Mouse (Mus musculus) heart, adult 2 months (tissue): Measurements from ENCODE around the gene Gtf2h3. TPM values are rescaled to one million over a fixed set of nuclear protein-coding genes. Genes with fewer than 3 reads are reported as not detected.

Source experiments
- DNase-seq, 2 experiments: peaks; one replicate each; pipeline ENCODE4 v3.0.0; 2021
- H3K27ac ChIP-seq: fragments of 200-600 bp; 2 replicates; pipeline ENCODE4 v1.8.1; 2022
- H3K27me3 ChIP-seq: fragments of 200-500 bp; 2 replicates; pipeline ENCODE4 v1.6.1; 2012; ENCODE audit warnings: mild to moderate bottlenecking, low read length, inconsistent platforms, mixed read lengths; ENCODE audit not compliant: control insufficient read depth, insufficient read depth
- H3K36me3 ChIP-seq: fragments of 200-500 bp; 2 replicates; pipeline ENCODE4 v1.6.1; 2012; ENCODE audit warnings: low read length, inconsistent platforms; ENCODE audit not compliant: control insufficient read depth, insufficient read depth
- H3K4me1 ChIP-seq: fragments of 200-500 bp; 2 replicates; pipeline ENCODE4 v1.6.1; 2011; ENCODE audit warnings: low read length; ENCODE audit not compliant: control insufficient read depth, insufficient read depth
- H3K4me3 ChIP-seq: fragments of 200-600 bp; 2 replicates; pipeline ENCODE4 v1.8.1; 2022
- H3K79me2 ChIP-seq: fragments of 200-500 bp; replicated peaks from 2 replicates; pipeline ENCODE4 v1.6.1; 2012; ENCODE audit warnings: mild to moderate bottlenecking, inconsistent platforms, low read length, moderate library complexity, mixed read lengths; ENCODE audit not compliant: control insufficient read depth, insufficient read depth
- H3K9ac ChIP-seq: fragments of 200-500 bp; 2 replicates; pipeline ENCODE4 v1.6.1; 2012; ENCODE audit warnings: low read depth, mild to moderate bottlenecking, control low read depth, inconsistent platforms, low read length, mixed read lengths
- CTCF ChIP-seq: fragments of 200-600 bp; IDR thresholded peaks from 2 replicates; pipeline ENCODE4 v1.8.1; 2022; ENCODE audit warnings: antibody characterized with exemption, mild to moderate bottlenecking, moderate library complexity
- EP300 ChIP-seq: fragments of 200-500 bp; IDR thresholded peaks from 2 replicates; pipeline ENCODE4 v1.6.1; 2011; ENCODE audit warnings: low read depth, low read length, control low read depth; ENCODE audit not compliant: insufficient read depth
- POLR2A ChIP-seq: fragments of 200-500 bp; IDR thresholded peaks from 2 replicates; pipeline ENCODE4 v1.6.1; 2011; ENCODE audit warnings: mild to moderate bottlenecking, low read depth, low read length, control low read depth; ENCODE audit not compliant: insufficient read depth
- WGBS: fragments of 180-500 bp; shearing (Covaris S2); methylation state at CpG from one replicate; pipeline ENCODE4 v1.1.7; 2018; 5-methylcytosine and 5-hydroxymethylcytosine counted together
- intact Hi-C: fragments of 180-260 bp; cut with DNase I; formaldehyde crosslinking; loops from one replicate; pipeline ENCODE4 v1.15.1; 2025
- polyA plus RNA-seq: library from polyadenylated mRNA; depleted of rRNA; stranded (reverse); fragments of >200 nt; gene quantifications from 2 replicates; pipeline ENCODE4 v1.2.3, GENCODE M21; 2012
- total RNA-seq, 2 experiments: library from RNA; stranded (reverse); gene quantifications; 2 replicates each; pipeline ENCODE4 v1.2.3; 2021

The Gtf2h3 gene
- total and polyA plus RNA-seq, 3 experiments: 19.4 to 29.0 (median 20.4) TPM

DNA sequence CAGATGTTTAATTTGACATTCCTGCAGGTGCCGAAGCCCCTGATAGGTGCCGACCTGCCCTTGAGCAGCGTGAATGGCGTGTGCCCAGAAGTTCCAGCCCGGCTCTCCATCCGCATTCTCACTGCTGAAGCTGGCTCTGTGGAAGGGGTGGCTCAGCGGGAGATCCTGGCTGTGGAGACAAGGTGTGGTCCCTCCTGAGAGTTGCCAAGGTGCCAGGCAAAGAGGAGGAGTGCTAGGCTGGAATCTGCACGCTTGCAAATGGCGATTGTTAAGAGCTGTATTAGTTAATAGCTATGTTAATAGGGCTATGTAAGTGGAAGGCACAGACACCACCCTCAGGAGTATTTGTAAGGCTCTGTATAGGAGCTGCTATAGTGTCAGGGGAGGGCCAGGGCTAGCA lies 45.4 kb downstream of the Gtf2h3 start:
- H3K27me3 ChIP-seq: no peaks in the 10 kb centered on the region
- TF ChIP-seq POLR2A (no peak), EP300 (no peak), CTCF (no peak)
- WGBS: 90% methylated on average over 9 of the region's 9 CpGs
- H3K9ac ChIP-seq: no peak overlapping the region
- H3K79me2 ChIP-seq: peaks cover 3% of the 10 kb centered on the region; the same call in 1 of the 2 replicates
- no peak overlapping the region for H3K27ac ChIP-seq
- DNase-seq: no peak
- H3K4me1 ChIP-seq: peaks cover 4% of the 10 kb centered on the region
- intact Hi-C loops: no loop called here
- H3K36me3 ChIP-seq: no peaks in the 10 kb centered on the region
- no peak overlapping the region for H3K4me3 ChIP-seq

DNA sequence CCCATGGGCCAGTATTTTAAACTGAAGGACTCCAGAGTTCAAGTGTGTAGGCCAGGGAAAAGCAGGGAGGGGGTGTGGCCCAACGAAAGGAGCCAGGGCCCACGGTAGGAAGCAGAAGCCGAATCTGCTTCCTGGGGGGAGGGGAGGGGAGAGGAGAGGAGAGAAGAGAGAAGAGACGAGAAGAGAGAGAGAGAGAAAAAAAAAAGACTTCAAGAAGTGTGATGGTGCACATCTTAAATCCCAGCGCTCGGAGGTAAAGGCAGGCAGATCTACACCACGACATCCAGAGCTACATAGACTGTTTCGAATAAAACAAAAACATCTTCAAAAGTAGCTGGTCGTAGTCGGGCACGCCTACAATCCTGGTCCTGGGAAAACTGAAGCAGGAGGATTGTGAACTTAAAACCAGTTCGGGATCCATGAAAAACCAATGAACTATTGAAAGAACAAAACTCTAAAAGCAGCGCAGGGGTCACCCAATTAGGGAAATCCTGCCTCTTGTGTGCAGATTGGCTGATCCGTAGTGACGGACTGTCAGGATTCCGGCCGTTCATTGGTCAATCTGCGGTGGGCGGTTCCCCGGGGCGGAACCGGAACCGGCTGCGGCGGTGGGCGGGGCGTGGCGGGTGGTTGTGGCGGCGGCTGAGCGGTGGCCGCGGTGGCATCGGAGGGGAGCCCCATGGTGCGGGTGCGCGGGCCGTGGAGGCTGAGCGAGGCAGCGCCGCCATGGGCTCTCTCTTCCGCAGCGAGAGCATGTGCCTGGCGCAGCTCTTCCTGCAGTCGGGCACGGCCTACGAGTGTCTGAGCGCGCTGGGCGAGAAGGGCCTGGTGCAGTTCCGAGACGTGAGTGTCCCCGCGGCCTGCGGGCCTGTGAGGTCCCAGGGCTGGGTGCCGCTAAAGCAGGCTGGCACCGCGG lies 49.8 kb downstream of the Gtf2h3 start, which contains the start of gene Atp6v0a2:
Gene Atp6v0a2, plus strand, starts transcription at position 129 of the 916 bp plus-strand sequence.
- intact Hi-C loops: loop anchor here (2.0 kb wide), 1 partner anchor 30 kb away; no protein-coding TSS in a partner anchor
- DNase-seq: peak; percentile 95 to 98
- Histone ChIP-seq H3K27me3 (no peaks in the 10 kb centered on the region), H3K27ac (peak within 1 kb of the TSS; percentile 89), H3K4me1 (peaks cover 11% of the 10 kb centered on the region), H3K9ac (peak within 1 kb of the TSS; percentile 95), H3K79me2 (peaks cover 4% of the 10 kb centered on the region; the same call in 1 of the 2 replicates), H3K4me3 (peak within 1 kb of the TSS; percentile 89), H3K36me3 (no peaks in the 10 kb centered on the region)
- TF ChIP-seq POLR2A (peak; percentile 72), EP300 (no peak)
- under 1% methylated on average over 54 of the region's 58 CpGs for WGBS

DNA sequence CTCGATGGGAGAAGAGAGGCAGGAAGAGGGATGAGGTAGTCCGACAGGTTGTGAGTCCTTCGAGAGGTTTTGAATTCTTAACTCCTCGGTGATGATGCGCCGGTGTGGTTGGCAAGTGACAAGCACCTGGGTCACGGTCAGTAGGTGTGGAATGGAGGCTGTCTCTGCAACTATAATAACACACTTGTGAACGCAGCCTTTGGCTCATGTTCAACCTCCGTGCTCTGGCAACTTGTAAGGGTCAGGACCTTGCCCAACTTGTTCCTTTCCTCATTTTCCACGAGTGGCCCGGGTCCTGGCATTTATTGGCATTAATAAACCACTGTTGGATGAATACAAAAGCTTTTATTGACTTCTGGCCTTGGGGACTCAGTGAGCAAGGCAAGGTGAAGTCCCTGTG lies 50.7 kb downstream of the Gtf2h3 start:
- Histone ChIP-seq H3K9ac (peak overlapping the region; percentile 95), H3K36me3 (no peaks in the 10 kb centered on the region), H3K4me1 (peaks cover 11% of the 10 kb centered on the region), H3K27me3 (no peaks in the 10 kb centered on the region), H3K27ac (peak overlapping the region; percentile 89), H3K79me2 (peaks cover 4% of the 10 kb centered on the region; the same call in 1 of the 2 replicates), H3K4me3 (peak overlapping the region; percentile 89)
- DNase-seq: no peak
- 7% methylated on average over 11 of the region's 11 CpGs for WGBS
- intact Hi-C loops: loop anchor here (2.0 kb wide), 1 partner anchor 31 kb away; no protein-coding TSS in a partner anchor
- TF ChIP-seq CTCF (no peak), EP300 (no peak), POLR2A (no peak)

DNA sequence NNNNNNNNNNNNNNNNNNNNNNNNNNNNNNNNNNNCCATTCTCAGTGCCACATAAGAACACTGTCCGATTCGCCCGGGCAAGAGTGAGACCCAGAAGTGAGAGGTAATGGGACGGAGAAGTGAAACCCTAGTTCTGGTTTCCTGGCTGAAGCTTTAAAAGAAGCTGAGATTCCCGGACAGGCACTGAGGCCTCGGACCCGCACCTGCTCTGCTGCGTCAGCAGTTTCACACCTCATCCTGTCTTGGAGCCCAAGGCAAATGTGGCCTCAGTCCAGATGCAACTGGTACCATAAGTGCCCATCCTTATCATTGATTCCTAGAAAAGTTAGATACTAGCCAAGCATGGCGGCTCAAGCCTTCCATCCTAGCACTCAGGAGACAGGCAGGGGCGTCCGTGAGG lies 52.7 kb downstream of the Gtf2h3 start:
- Histone ChIP-seq H3K4me1 (peaks cover 11% of the 10 kb centered on the region), H3K36me3 (no peaks in the 10 kb centered on the region), H3K79me2 (peaks cover 4% of the 10 kb centered on the region; the same call in 1 of the 2 replicates), H3K27ac (no peak overlapping the region), H3K27me3 (no peaks in the 10 kb centered on the region), H3K4me3 (no peak overlapping the region), H3K9ac (no peak overlapping the region)
- no peak for TF ChIP-seq POLR2A
- no peak for TF ChIP-seq EP300
- TF ChIP-seq CTCF: no peak
- WGBS: 71% methylated on average over 11 of the region's 11 CpGs
- no peak for DNase-seq
- intact Hi-C loops: no loop called here

DNA sequence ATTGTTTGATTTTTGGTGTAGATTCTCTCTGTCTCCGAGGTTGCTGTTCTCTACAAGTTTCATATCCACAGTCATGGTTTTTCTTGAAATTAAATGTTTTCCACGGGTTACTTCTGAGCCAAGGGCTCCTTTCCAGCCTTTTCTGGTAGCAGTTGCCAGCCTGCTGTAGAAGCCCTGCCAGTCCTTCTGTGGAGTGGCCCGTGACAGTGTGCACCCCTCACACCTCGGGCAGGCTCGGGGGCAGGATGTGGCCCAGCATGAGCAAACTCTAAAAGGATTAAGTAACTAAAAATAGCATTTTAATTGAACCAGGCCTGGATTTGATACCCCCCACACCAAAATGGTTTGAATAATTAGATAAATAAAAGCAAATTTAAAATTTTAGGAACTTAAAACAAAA lies 53.5 kb downstream of the Gtf2h3 start:
- no peak overlapping the region for H3K4me3 ChIP-seq
- no peaks in the 10 kb centered on the region for H3K36me3 ChIP-seq
- TF ChIP-seq EP300 (no peak), POLR2A (no peak), CTCF (no peak)
- peaks cover 11% of the 10 kb centered on the region for H3K4me1 ChIP-seq
- H3K79me2 ChIP-seq: peaks cover 4% of the 10 kb centered on the region; the same call in 1 of the 2 replicates
- H3K27ac ChIP-seq: no peak overlapping the region
- intact Hi-C loops: no loop called here
- no peak overlapping the region for H3K9ac ChIP-seq
- WGBS: 55% methylated on average over 5 of the region's 5 CpGs
- no peaks in the 10 kb centered on the region for H3K27me3 ChIP-seq
- DNase-seq: no peak

DNA sequence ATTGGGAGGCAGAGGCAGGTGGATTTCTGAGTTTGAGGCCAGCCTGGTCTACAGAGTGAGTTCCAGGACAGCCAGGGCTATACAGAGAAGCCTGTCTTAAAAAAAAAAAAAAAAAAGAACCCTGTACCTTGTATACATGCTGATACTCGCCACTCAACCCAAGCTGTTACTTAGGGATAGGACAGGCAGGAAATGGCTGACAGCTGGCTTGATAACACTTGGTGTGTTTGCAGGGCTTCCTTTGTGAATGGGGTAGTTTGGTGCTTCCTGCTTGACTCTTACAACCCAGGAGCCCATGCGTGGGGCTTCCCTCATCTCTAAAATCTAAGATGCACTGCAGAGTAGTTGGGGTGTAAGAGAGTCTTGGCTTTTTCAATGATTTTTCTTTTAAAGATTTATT lies 54.5 kb downstream of the Gtf2h3 start:
- WGBS: 49% methylated on average over 2 of the region's 2 CpGs
- Histone ChIP-seq H3K27me3 (no peaks in the 10 kb centered on the region), H3K27ac (no peak overlapping the region), H3K9ac (no peak overlapping the region), H3K4me1 (peaks cover 7% of the 10 kb centered on the region), H3K79me2 (peaks cover 4% of the 10 kb centered on the region; the same call in 1 of the 2 replicates), H3K4me3 (no peak overlapping the region), H3K36me3 (no peaks in the 10 kb centered on the region)
- no peak for TF ChIP-seq EP300
- TF ChIP-seq POLR2A: no peak
- TF ChIP-seq CTCF: no peak
- no peak for DNase-seq
- intact Hi-C loops: no loop called here
